9 mouse cellular contexts compared by ENCODE assay signal in the genomic region with DNA sequence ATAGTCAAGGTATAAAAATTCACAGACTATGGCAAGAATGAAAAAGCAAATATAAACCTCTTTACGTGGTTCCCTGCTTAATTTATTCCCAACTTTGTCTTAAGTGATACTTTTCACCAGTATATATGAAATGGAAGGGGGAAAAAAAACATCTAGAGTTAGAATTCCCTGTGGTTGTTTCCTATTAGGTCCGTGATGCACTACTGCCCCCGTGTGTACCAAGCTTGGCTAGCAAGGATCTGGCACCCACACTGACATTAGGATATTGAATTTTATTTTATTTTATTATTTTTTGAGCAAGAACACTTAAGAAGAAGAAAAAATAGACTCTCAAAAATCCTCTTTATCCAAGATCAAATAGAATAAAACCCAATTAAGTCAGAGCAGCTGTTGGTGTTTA.
A peak's percentile ranks its signal among the peaks of the same experiment; 100 is the strongest.
DNase-seq lines count a peak whose midpoint lies in the region; ATAC-seq and TF ChIP-seq lines count a peak whose summit lies in the region.
"Had no signal": no experiment of that assay in that cellular context is flagged by ENCODE, and none has a peak within 500 bp of the region (broad histone marks: within the 10 kb centered on the region; RNA-seq: fewer than 3 reads in every experiment).

No protein-coding gene starts in this region.

- peak; percentile 39 for DNase-seq in heart, postnatal 4 days
- DNase-seq in heart, postnatal 25 days (ENCODE audit: low spot score) = no peak
- peak; percentile 83 for DNase-seq in brain, embryonic 14.5 days (ENCODE audit: low read depth)
- peak; percentile 39 to 69 for DNase-seq in frontal cortex, postnatal 36 days (ENCODE audit: low spot score in 2 of 2)
- DNase-seq in lung, postnatal 14 days = peak; percentile 22

- no peak for ATAC-seq in neural tube, embryonic 15.5 days (ENCODE audit: low FRiP score)
- ATAC-seq in forebrain, embryonic 12.5 days (ENCODE audit: low FRiP score) = no peak

- H3K27ac ChIP-seq in neural tube, embryonic 15.5 days (replicated peaks) = no peak overlapping the region
- H3K27ac ChIP-seq in forebrain, embryonic 12.5 days = no peak overlapping the region
- H3K27ac ChIP-seq: lung, embryonic 15.5 days had no signal

- H3K4me3 ChIP-seq in E14TG2a.4 (replicated peaks; ENCODE audit: low read length) = no peak overlapping the region
- no peak overlapping the region for H3K4me3 ChIP-seq in neural tube, embryonic 15.5 days (replicated peaks)
- H3K4me3 ChIP-seq in forebrain, embryonic 12.5 days (replicated peaks) = no peak overlapping the region
- H3K4me3 ChIP-seq: lung, embryonic 15.5 days had no signal

- intact Hi-C loops in heart, postnatal 25 days (cut with DNase I) = loop anchor here (10.0 kb wide), 1 partner anchor 1561 kb away; no protein-coding TSS in a partner anchor

- no peaks in the 10 kb centered on the region for H3K36me3 ChIP-seq in E14TG2a.4 (ENCODE audit: insufficient read depth, low read length)
- no peaks in the 10 kb centered on the region for H3K36me3 ChIP-seq in neural tube, embryonic 15.5 days
- no peaks in the 10 kb centered on the region for H3K36me3 ChIP-seq in forebrain, embryonic 12.5 days (replicated peaks)
- H3K36me3 ChIP-seq: lung, embryonic 15.5 days had no signal

- H3K4me1 ChIP-seq in E14TG2a.4 (replicated peaks; ENCODE audit: low read depth, low read length) = no peaks in the 10 kb centered on the region
- no peaks in the 10 kb centered on the region for H3K4me1 ChIP-seq in neural tube, embryonic 15.5 days
- no peaks in the 10 kb centered on the region for H3K4me1 ChIP-seq in forebrain, embryonic 12.5 days
- H3K4me1 ChIP-seq: lung, embryonic 15.5 days had no signal

- no peaks in the 10 kb centered on the region for H3K27me3 ChIP-seq in E14TG2a.4 (ENCODE audit: insufficient read depth, low read length)
- 0 out of 2 replicates have a peak, but pooled peaks cover 4% of the 10 kb centered on the region for H3K27me3 ChIP-seq in neural tube, embryonic 15.5 days (replicated peaks)
- peaks cover 3% of the 10 kb centered on the region; the same call in 1 of the 2 replicates for H3K27me3 ChIP-seq in forebrain, embryonic 12.5 days
- H3K27me3 ChIP-seq: lung, embryonic 15.5 days had no signal

- no peak overlapping the region for H3K9ac ChIP-seq in neural tube, embryonic 15.5 days (replicated peaks)
- no peak overlapping the region for H3K9ac ChIP-seq in forebrain, embryonic 12.5 days
- H3K9ac ChIP-seq: lung, embryonic 15.5 days had no signal

- peak; percentile 28; the same call in 1 of the 2 replicates for TF ChIP-seq CTCF in E14TG2a.4 (conservative IDR thresholded peaks at IDR 0.05; ENCODE audit: low read length)
- peak; percentile 80 for TF ChIP-seq CTCF in brain, embryonic 14.5 days (IDR thresholded peaks at IDR 0.05; ENCODE audit: borderline replicate concordance, extremely low read depth, insufficient read depth, insufficient read length)

- TF ChIP-seq POLR2A in brain, embryonic 14.5 days (IDR thresholded peaks at IDR 0.05; ENCODE audit: borderline replicate concordance, extremely low read depth, insufficient read depth, insufficient read length, poor library complexity, severe bottlenecking) = no peak

- no peak overlapping the region for H3K4me2 ChIP-seq in neural tube, embryonic 15.5 days
- no peak overlapping the region for H3K4me2 ChIP-seq in forebrain, embryonic 12.5 days
- H3K4me2 ChIP-seq: lung, embryonic 15.5 days had no signal

- H3K9me3 ChIP-seq in E14TG2a.4 (ENCODE audit: low read length) = peaks cover 19% of the 10 kb centered on the region
- H3K9me3 ChIP-seq in neural tube, embryonic 15.5 days (replicated peaks) = no peaks in the 10 kb centered on the region
- H3K9me3 ChIP-seq in forebrain, embryonic 12.5 days = no peaks in the 10 kb centered on the region
- H3K9me3 ChIP-seq: lung, embryonic 15.5 days had no signal

- WGBS in neural tube, embryonic 15.5 days = 40% methylated on average over 3 of the region's 3 CpGs
- 37% methylated on average over 3 of the region's 3 CpGs for WGBS in forebrain, embryonic 12.5 days
